Mouse (Mus musculus): Measurements from ENCODE around the gene Arhgef6. TPM values are rescaled to one million over a fixed set of nuclear protein-coding genes. Genes with fewer than 3 reads are reported as not detected.

Arhgef6 gene
- polyA plus RNA-seq, 2 experiments = 4.7 to 7.0 TPM

DNA sequence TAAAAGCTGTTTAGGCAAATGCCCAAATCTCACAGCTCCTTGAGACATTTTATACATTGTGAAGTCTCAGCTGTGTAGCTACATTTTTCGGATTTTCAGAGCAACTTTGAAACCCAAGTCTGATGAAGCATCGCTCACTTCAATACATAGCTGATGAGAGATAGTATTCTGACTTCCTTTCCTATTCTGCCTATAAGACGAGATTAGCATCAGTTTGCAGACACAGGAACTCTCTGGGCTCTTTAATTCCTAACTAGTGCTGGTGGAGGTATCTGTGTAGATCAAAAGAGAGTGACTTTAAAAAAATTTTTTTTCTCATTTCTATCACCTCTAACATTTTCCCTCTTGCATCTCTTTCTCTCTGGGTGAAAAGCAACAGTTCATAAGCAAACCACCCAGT lies 100.0 kb downstream of the Arhgef6 start:
- H3K9me3 ChIP-seq (ENCODE audit: control insufficient read depth, low read length) = no peaks in the 10 kb centered on the region
- H3K27ac ChIP-seq = no peak overlapping the region
- WGBS (ENCODE audit: insufficient replicate concordance) = 30% methylated on average over 3 of the region's 3 CpGs
- no peak overlapping the region for H3K9ac ChIP-seq (replicated peaks)
- H3K4me1 ChIP-seq (replicated peaks; ENCODE audit: control insufficient read depth in 2 of 2, insufficient read depth in 2 of 2, low read length in 1 of 2) = no peaks in the 10 kb centered on the region
- no peaks in the 10 kb centered on the region for H3K27me3 ChIP-seq (ENCODE audit: control insufficient read depth, insufficient read depth, low read length)
- H3K36me3 ChIP-seq (replicated peaks; ENCODE audit: control insufficient read depth, insufficient read depth, low read depth) = no peaks in the 10 kb centered on the region
- ATAC-seq (ENCODE audit: insufficient read depth) = no peak
- no peak for DNase-seq (ENCODE audit: low read depth in 3 of 3, low spot score in 3 of 3)
- no peak overlapping the region for H3K4me2 ChIP-seq (ENCODE audit: low read depth)
- no peak overlapping the region for H3K4me3 ChIP-seq (ENCODE audit: insufficient read depth in 1 of 2, low read depth in 2 of 2, low read length in 2 of 2)
- TF ChIP-seq CTCF (IDR thresholded peaks at IDR 0.05; ENCODE audit: low read depth) (no peak), EP300 (IDR thresholded peaks at IDR 0.05; ENCODE audit: low read depth) (no peak)

DNA sequence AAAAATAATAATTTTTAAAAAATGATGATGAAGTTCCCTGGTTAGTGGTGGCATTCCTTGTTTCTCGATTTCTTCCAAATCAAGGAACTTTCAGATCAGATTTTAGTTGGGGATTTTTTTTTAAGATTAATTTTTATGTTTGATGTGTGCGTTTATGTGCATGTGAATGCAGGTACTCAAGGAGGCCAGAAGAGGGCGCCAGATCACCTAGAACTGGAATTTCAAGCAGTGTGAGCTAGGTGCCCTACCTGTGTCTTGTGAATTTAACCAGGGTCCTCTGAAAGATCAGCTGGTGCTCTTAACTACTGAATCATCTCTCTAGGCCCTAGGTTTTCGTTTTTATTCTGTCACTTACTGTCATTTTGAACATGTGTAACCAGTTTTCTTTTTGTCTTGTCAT lies 102.5 kb downstream of the Arhgef6 start:
- no peaks in the 10 kb centered on the region for H3K4me1 ChIP-seq (replicated peaks; ENCODE audit: control insufficient read depth in 2 of 2, insufficient read depth in 2 of 2, low read length in 1 of 2)
- no peak overlapping the region for H3K9ac ChIP-seq (replicated peaks)
- no peak overlapping the region for H3K27ac ChIP-seq
- no peak overlapping the region for H3K4me3 ChIP-seq (ENCODE audit: insufficient read depth in 1 of 2, low read depth in 2 of 2, low read length in 2 of 2)
- ATAC-seq (ENCODE audit: insufficient read depth) (no peak), DNase-seq (ENCODE audit: low read depth in 3 of 3, low spot score in 3 of 3) (no peak)
- H3K9me3 ChIP-seq (ENCODE audit: control insufficient read depth, low read length) = no peaks in the 10 kb centered on the region
- peak; percentile 42; the same call in 1 of the 2 replicates for TF ChIP-seq CTCF (IDR thresholded peaks at IDR 0.05; ENCODE audit: low read depth)
- TF ChIP-seq EP300 (IDR thresholded peaks at IDR 0.05; ENCODE audit: low read depth) = no peak
- H3K4me2 ChIP-seq (ENCODE audit: low read depth) = no peak overlapping the region
- no peaks in the 10 kb centered on the region for H3K27me3 ChIP-seq (ENCODE audit: control insufficient read depth, insufficient read depth, low read length)
- 49% methylated on average over 4 of the region's 4 CpGs for WGBS (ENCODE audit: insufficient replicate concordance)
- no peaks in the 10 kb centered on the region for H3K36me3 ChIP-seq (replicated peaks; ENCODE audit: control insufficient read depth, insufficient read depth, low read depth)

DNA sequence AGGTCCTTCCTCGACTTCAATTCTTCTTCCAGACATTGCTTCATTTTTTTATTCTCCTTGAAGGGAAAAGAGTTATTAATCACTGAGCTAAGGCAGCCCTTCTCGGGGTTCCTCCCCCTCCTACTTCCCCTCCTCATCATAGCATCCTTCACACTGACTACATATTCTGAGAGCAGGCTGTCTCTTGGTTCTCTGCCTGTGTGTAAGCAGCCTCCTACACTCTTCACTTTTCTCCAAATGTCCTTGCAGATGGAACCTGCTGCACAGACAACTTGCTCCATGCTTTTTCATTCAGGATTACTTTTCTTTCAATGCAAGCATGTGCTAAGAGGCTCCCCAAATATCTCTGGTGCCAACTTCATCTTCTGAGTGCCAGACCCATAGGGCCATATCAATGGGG lies 104.9 kb downstream of the Arhgef6 start:
- Histone ChIP-seq H3K4me3 (ENCODE audit: insufficient read depth in 1 of 2, low read depth in 2 of 2, low read length in 2 of 2) (no peak overlapping the region), H3K27ac (no peak overlapping the region), H3K27me3 (ENCODE audit: control insufficient read depth, insufficient read depth, low read length) (no peaks in the 10 kb centered on the region), H3K9me3 (ENCODE audit: control insufficient read depth, low read length) (no peaks in the 10 kb centered on the region), H3K4me2 (ENCODE audit: low read depth) (no peak overlapping the region), H3K36me3 (replicated peaks; ENCODE audit: control insufficient read depth, insufficient read depth, low read depth) (no peaks in the 10 kb centered on the region), H3K4me1 (replicated peaks; ENCODE audit: control insufficient read depth in 2 of 2, insufficient read depth in 2 of 2, low read length in 1 of 2) (no peaks in the 10 kb centered on the region), H3K9ac (replicated peaks) (no peak overlapping the region)
- ATAC-seq (ENCODE audit: insufficient read depth) (no peak), DNase-seq (ENCODE audit: low read depth in 3 of 3, low spot score in 3 of 3) (no peak)
- 34% methylated on average over 2 of the region's 2 CpGs for WGBS (ENCODE audit: insufficient replicate concordance)
- TF ChIP-seq CTCF (IDR thresholded peaks at IDR 0.05; ENCODE audit: low read depth) (no peak), EP300 (IDR thresholded peaks at IDR 0.05; ENCODE audit: low read depth) (no peak)

DNA sequence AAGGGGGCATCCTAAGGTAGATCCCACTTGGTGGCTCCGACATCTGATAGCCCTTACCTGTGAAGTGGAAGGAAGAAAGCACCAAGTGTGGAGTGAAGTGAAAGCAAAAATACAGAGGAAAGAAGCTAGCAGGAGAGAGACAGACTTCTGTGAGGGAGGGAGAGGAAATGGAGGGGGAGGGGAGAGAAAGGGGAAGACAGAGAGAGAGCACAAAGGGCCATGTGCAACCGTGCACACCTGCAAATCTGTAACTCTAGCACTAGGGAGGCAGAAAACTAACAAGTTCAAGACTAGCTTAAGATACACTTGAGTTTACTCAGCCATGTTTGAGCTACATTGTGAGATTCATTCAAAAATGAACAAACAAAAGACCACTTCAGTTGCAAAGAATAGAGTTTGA lies 110.4 kb downstream of the Arhgef6 start:
- WGBS (ENCODE audit: insufficient replicate concordance) = 46% methylated on average over 2 of the region's 2 CpGs

DNA sequence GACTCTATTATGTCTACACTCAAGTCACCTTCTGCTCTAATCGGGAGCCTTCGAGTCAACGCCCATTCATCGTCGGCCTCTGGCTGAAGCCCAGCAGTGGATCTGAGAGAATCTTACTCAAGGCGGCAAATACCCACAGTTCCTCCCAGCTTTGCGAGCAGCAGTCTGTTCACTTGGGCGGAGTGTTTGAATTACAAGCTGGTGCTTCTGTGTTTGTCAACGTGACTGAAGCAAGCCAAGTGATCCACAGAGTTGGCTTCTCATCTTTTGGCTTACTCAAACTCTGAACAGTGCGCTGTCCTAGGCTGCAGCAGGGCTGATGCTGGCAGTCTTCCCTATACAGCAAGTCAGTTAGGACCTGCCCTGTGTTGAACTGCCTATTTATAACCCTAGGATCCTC lies 115.2 kb downstream of the Arhgef6 start:
- no peaks in the 10 kb centered on the region for H3K27me3 ChIP-seq (ENCODE audit: control insufficient read depth, insufficient read depth, low read length)
- TF ChIP-seq EP300 (IDR thresholded peaks at IDR 0.05; ENCODE audit: low read depth) = no peak
- no peak for TF ChIP-seq CTCF (IDR thresholded peaks at IDR 0.05; ENCODE audit: low read depth)
- no peaks in the 10 kb centered on the region for H3K4me1 ChIP-seq (replicated peaks; ENCODE audit: control insufficient read depth in 2 of 2, insufficient read depth in 2 of 2, low read length in 1 of 2)
- no peak overlapping the region for H3K9ac ChIP-seq (replicated peaks)
- no peak overlapping the region for H3K4me2 ChIP-seq (ENCODE audit: low read depth)
- ATAC-seq (ENCODE audit: insufficient read depth) (no peak), DNase-seq (ENCODE audit: low read depth in 3 of 3, low spot score in 3 of 3) (no peak)
- WGBS (ENCODE audit: insufficient replicate concordance) = 79% methylated on average over 10 of the region's 10 CpGs
- H3K36me3 ChIP-seq (replicated peaks; ENCODE audit: control insufficient read depth, insufficient read depth, low read depth) = no peaks in the 10 kb centered on the region
- no peak overlapping the region for H3K27ac ChIP-seq
- no peaks in the 10 kb centered on the region for H3K9me3 ChIP-seq (ENCODE audit: control insufficient read depth, low read length)
- no peak overlapping the region for H3K4me3 ChIP-seq (ENCODE audit: insufficient read depth in 1 of 2, low read depth in 2 of 2, low read length in 2 of 2)

More for the DNA sequence above, 110.4 kb downstream of the Arhgef6 start:
- Histone ChIP-seq H3K4me3 (ENCODE audit: insufficient read depth in 1 of 2, low read depth in 2 of 2, low read length in 2 of 2) (no peak overlapping the region), H3K9ac (replicated peaks) (no peak overlapping the region), H3K36me3 (replicated peaks; ENCODE audit: control insufficient read depth, insufficient read depth, low read depth) (no peaks in the 10 kb centered on the region), H3K4me2 (ENCODE audit: low read depth) (no peak overlapping the region), H3K27ac (no peak overlapping the region), H3K9me3 (ENCODE audit: control insufficient read depth, low read length) (no peaks in the 10 kb centered on the region), H3K27me3 (ENCODE audit: control insufficient read depth, insufficient read depth, low read length) (no peaks in the 10 kb centered on the region), H3K4me1 (replicated peaks; ENCODE audit: control insufficient read depth in 2 of 2, insufficient read depth in 2 of 2, low read length in 1 of 2) (no peaks in the 10 kb centered on the region)
- ATAC-seq (ENCODE audit: insufficient read depth) (no peak), DNase-seq (ENCODE audit: low read depth in 3 of 3, low spot score in 3 of 3) (no peak)
- no peak for TF ChIP-seq EP300 (IDR thresholded peaks at IDR 0.05; ENCODE audit: low read depth)
- no peak for TF ChIP-seq CTCF (IDR thresholded peaks at IDR 0.05; ENCODE audit: low read depth)
